Mouse (Mus musculus) spleen, postnatal 4 days (tissue): ENCODE measurements around the gene Ogdh.
A peak's percentile ranks its signal among the peaks of the same experiment; 100 is the strongest.

Experiments
- DNase-seq, 2 experiments: peaks; one replicate each; pipeline ENCODE4 v3.0.0; 2022; ENCODE audit warnings: low spot score in 2 of 2

Ogdh gene

DNA sequence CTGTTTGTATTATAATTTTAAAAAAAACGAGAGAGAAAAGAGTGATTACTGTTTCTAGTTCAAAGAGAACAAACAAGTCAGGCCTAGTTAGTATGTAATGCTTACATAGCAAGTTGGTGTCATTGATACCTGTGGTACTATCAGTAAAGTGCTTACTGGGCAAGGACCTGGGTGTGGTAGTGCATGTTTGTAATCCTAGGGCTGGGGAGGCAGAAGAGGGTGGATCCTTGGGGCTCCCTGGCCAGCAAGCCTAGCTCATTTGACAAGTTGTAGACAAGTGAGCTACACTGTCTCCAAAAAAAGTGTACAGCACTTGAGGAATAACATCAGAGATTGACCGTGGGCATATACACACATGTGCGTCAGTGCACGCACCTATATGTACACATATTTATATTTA, 3.2 kb downstream of the Ogdh start:
- DNase-seq = peak; percentile 53 to 69

DNA sequence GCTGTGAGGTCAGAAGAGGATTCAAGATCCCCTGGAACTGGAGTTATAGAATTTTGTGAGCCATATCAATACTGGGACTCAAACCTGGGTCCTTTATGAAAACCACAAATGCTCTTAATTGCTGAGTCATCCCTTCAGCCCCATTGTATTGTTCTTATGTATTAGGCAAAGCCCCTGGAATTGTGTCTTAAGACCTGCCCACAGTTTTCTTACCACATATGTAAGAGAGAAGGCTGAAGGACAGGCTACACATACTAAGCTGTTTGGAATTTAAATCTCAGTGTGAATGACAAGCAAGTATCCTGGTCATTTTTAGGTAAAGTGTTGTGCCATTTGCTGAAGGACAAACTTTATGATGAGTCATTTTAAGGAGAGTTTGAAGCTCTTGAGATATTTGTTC, 4.6 kb downstream of the Ogdh start:
- DNase-seq = no peak

DNA sequence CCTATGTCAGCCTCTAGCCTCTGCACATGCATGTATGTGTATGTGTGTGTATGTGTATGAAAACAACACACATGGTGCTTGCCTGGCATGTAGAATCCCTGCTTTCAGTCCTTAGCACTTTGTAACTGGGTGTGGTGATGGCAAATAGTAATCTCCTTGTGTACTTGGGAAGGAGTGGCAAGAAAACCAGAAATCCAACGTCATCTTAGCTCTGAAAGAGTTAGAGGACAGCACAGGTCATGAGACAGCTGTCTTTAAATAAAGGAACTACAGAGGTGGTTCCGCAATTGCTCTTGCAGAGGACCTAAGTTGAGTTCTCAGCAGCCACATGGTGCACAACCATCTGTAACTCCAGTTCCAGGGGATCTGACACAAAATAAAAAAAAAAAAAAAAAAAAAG, 8.0 kb downstream of the Ogdh start:
- DNase-seq = no peak

DNA sequence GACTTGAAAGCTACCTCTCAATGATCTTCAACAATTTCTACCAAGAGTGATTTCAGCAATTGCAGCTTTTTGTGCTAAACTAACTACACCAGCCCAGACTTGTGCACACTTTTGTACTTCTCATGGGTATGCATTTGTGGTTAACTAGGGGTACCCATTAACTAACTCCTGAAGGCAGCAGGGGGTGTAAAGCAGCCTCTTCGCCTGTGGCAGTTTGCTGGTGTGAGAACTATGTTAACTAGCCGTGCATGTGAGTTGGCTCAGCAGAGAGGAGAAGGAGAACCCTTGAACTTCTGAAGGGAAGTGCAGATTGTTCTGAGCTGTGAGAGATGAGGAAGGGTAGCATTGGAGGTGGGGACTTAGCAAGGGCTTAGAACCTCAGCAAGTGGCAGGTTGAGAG, 11.4 kb downstream of the Ogdh start:
- no peak for DNase-seq

DNA sequence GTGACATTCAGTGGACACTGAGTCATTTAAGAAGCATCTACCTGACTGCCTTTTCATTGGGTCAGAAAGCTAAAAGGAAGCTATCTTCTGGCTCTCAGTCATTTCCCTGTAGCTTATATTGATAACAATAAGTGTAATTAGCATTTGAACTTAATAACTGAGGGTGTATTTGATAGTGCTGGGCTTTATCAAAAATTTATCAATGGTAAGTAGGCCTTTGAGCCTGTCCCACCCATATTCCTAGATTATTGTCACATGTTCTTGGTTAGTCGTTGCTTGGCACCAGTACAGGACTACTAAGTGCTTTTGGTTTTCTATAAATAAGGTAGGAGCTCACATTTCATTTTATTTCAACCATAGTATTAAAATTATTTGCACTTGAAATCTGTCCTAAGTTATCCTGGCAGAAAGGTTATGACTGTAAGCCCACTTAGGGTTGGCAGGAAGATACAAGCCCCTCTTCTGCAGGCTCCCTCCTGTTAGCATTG, 14.6 kb downstream of the Ogdh start:
- no peak for DNase-seq

DNA sequence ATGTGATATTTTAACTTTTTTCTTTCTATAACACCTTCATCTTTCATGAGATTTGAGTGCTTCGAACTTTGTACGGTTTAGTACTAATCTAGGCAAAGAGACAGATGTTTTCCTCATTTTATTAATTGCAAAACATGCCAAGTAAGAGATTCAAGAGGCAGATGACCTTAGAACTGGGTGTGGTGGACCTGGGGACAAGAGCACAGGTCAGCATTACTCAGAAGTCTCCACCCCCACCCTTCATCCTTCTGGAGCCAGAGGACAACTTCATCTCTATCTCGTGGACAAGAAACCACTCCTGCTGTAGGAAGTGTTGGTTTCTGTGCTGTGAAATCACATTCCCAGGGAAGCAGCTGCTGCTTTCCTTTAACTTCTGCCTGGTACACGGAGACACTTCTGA, 16.7 kb downstream of the Ogdh start:
- DNase-seq = no peak

DNA sequence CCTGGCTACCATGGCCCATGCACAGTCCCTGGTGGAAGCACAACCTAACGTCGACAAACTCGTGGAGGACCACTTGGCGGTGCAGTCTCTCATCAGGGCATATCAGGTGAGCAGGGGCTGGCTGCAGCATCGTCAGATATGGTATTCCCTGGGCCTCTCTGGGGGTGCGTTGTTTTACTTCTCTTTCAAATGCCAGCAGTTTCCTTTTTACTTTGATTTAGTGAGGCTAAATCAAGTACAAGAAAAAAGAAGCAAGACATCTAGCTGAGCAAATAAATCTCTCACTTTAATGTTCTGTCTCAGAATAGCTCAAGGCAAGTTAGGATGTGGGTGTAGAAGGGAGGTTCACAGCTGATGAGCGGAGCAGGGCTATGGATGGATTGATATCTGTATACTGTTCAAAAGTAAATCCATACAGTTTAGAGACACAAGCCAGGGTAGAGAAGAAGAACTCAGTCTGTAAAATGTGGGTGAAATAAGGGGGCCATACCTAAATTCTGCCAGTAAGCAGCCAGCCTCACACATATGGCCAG, 22.5 kb downstream of the Ogdh start:
- DNase-seq = no peak

DNA sequence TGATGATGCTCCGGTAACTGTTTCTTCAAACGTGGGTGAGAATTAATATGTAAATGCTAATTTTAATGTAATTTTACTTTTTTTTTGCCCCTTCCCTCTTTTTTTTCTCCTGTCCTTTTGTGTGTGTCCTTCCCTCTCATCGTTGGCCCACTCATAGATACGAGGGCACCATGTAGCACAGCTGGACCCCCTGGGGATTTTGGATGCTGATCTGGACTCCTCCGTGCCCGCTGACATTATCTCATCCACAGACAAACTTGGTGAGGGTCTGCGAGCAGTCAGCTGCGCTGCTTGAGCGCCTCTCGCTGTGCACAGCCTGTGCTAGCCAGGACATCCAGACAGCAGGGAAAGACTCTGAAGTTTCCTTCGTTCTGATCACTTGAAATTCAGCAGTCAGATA, 25.4 kb downstream of the Ogdh start:
- no peak for DNase-seq

DNA sequence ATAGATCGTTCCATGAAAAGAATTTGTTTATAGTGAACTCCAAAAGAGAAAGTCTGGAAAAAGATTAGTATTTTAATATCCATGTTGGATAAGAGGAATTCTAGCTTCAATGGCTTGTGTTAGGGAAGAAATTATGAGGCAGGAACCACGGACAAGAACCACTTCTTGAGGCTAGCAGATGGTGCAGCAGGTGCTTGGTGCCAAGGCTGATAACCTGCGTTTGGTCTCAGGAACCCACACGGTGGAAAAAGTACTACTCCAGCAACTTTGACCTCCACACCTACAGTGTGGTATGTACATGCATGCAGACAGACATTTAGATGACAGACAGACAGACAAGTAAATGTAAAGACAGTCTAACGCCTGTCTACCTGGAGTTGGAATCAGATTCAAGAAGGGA, 27.1 kb downstream of the Ogdh start:
- no peak for DNase-seq

DNA sequence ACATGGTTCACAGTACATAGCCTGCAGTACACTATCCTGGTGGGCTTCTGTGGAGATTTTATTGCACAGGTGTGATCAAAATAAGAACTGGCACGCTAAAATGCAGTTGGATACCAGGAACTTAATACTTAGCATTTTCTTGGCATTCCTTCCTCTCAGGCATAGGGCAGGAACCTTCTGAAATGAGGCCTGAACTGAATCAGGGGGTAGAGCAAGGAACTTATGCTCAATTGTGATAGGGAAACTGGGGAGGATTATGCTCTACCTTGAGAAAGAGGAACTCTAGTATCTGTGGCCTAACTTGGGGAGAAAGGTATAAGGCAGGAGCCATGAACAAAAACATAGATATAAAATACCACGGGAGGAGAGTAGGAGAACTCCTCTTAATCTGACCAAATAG, 27.9 kb downstream of the Ogdh start:
- no peak for DNase-seq

DNA sequence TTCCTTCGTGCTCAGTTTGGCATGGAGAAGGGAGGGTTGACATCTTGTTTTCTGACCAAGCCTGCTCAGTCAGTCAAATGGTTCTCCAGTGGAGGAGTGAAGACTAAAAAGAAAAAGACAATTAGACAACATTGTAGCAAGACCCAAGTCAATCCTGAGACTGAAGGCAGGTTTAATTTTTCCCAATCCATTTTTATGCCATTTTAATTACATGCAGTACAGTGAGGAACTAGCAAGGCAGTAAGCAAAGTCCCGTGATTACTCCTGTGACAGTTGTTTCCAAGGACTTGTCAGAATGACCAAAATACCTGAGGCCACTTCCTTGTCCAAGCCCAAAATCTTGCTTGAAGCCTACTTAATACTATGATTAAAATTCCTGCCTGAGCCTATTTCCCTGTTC, 30.7 kb downstream of the Ogdh start:
- DNase-seq = no peak

DNA sequence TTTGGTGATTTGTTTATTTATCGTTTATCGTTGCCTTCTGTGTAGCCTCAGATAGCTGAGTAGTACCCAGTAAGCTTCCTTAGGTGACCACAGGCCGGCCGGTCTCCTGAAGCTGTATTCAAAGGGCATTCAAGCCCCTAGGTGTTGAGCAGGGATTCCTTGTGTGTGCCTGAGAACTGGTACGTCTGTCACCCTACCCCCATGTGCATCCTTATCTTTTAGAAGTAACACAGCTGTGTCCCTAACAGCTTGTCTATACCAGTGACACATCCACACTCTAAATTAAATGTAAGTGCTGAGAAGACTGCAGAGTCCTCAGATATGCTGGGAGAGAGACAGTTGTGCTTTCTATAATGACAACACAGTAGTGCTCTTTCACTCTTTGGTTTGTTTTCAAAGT, 31.9 kb downstream of the Ogdh start:
- no peak for DNase-seq

DNA sequence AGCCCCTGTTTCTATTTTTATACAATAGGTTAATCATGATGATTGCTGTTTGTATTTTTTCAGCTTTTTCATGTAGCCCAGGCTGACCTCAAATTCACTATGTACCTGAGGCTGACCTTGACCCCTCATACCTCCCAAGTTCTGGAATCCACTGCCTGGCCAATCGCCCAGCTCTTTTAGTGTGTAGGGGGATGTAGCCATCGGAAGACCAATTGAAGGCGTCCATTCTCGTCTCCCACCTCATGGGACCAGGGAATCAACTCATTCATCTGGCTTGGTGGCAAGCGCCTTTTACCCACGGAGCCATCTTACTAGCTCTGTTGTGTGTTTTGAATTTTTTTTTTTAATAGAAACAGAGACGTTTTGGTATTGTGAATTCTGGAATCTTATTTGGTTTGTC, 39.8 kb downstream of the Ogdh start:
- DNase-seq = no peak

DNA sequence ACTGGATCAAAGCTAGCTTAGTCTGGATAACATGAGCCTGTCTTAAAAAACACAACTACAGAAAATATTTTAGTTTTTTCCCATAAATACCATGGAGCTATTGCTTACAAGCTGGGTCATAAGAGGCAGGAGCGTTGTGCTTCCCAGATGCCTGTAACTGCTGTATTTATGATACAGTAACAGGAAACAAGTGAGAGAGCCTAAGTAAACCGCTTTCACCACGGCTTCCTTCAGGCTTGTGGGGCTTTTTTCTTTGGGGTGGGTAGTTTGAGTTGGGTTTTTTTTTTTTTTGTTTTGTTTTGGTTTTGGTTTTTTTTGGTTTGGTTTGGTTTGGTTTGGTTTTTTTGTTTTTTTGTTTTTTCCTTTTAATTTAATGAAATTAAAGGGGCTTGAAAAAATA, 41.2 kb downstream of the Ogdh start:
- DNase-seq = no peak

DNA sequence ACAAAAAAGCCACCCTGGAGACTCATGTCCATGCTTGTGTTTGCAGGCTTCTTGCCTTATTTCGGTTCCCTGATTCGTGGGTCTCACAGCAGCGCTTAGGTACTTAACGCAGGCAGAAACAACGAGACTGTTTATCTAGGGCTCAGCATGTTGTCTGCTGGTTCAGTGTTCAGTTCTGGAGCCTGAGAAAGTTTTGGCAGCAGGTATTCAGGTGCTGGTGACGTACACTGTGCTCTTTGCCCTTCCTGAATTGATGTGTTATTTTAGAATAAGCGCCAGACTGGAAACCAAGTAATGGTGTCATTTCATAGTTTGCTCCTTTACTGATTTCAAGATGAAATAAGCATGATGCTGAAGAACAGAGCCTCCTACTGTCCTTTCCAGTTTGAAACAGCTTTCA, 42.0 kb downstream of the Ogdh start:
- DNase-seq = no peak

DNA sequence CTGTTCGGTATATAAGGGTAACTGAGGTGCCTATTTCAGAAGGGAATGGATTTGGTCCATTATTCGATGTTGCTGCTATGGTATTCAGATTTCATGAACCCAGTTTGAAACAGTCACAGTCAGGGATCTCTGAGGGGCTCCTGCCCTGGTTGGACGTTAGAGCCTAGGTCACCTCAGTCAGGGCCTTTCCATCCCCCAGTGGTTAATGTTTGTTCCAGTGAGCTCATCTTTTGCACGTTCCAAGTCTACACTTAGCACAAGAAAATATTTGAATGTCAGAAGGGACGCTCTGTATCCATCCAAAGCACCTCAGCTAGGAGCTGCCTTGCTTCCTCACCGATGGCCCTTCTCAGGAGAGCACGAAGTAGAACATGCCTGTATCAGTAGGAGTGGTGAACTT, 43.9 kb downstream of the Ogdh start:
- no peak for DNase-seq

DNA sequence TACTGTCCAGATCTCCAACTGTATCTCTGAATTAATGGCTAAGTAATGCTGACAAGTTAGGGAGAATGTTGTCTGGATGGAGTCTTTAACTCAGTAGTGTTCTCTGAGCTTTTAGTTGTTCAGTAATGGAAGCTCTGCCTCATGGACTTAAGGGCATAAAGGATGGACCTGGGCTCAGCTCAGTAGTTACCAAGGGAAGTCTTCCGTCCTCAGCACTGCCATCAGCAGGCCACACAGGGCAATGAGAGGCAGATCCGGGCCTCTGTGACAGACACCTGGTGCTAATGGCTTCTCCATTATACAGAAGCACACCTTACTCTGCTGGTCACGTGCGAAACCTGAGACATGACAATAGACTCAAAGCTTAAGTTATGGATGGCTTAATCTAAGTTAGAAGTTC, 45.3 kb downstream of the Ogdh start:
- DNase-seq = no peak

DNA sequence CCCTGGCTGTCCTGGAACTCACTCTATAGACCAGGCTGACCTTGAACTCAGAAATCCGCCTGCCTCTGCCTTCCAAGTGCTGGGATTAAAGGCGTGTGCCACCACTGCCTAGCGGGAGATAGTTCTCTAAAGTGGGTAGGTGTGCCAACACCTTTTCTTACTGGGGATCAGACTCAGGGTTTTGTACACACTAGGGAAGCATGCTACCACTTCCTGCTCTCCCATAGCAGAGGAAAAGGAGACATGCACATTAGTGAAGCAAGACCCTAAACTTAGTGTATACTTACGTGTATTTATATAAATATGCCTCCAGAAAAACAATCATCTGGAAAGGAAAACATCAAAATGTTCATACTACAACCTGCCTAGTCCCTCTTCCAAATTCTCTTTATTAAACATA, 54.5 kb downstream of the Ogdh start:
- DNase-seq = no peak

DNA sequence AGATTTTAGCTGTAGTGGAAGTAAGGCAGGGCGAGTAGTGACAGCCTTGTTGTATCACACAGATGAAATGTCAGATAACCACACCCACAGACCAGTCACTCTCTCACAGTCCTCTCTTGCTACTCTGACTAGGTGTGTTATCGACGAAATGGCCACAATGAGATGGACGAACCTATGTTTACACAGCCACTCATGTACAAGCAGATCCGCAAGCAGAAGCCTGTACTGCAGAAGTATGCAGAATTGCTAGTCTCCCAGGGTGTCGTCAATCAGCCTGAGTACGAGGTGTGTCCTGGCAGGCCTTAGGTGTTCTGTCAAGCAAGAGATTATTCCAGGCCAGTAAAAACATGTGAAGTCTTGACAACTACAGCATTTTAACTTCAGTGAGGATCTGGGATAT, 55.5 kb downstream of the Ogdh start:
- DNase-seq = no peak

DNA sequence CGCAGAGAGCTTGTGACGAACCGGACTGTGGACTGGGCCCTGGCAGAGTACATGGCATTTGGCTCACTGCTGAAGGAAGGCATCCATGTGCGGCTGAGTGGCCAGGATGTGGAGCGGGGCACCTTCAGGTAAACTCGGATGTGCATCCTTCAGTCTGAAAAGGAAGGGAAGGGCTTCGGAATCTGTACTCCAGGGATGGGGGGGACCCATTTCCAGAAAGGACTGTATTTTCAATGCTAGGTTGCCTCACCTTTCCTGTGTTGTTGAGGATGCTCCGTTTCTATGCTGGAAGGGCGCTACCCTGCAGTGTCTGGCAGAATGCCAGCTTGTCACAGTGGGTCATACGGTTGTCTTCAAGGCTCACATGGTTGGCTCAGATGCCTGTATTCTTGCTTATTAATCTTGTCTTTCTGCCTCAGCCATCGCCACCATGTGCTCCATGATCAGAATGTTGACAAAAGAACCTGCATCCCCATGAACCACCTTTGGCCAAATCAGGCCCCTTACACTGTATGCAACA, 57.3 kb downstream of the Ogdh start:
- no peak for DNase-seq

DNA sequence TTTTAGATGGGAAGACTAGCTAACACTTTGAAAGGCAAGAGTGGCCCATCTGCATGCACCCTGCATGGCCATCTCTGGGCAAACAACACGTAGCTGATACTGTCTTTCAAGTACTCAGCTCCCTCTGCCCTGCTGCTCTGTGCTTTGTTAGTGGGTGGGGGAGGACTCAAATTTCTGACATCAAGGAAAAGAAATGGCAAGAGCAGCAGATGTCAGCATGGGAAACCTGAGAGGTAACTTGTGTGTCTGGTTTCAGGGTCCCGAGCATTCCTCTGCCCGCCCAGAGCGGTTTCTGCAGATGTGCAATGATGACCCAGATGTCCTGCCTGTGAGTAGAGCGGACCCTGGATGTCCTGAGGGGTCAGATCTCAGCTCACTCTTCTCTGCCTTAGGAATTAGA, 58.2 kb downstream of the Ogdh start:
- no peak for DNase-seq

DNA sequence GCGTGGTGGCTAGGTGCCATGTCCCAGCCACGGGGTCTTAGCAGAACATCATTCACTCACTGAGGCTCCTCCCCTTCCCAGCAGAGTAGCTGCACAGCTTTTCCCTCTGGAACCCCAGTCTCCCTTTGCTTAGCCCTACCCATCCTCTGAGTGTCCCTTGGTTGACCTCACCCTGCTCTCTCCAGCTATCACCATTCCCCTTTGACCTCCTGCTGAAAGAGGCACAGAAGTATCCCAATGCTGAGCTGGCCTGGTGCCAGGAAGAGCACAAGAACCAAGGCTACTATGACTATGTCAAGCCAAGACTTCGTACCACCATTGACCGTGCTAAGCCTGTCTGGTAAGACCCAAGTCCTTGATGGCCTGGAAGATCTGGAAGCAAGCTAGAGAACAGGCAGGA, 63.7 kb downstream of the Ogdh start:
- DNase-seq = no peak

DNA sequence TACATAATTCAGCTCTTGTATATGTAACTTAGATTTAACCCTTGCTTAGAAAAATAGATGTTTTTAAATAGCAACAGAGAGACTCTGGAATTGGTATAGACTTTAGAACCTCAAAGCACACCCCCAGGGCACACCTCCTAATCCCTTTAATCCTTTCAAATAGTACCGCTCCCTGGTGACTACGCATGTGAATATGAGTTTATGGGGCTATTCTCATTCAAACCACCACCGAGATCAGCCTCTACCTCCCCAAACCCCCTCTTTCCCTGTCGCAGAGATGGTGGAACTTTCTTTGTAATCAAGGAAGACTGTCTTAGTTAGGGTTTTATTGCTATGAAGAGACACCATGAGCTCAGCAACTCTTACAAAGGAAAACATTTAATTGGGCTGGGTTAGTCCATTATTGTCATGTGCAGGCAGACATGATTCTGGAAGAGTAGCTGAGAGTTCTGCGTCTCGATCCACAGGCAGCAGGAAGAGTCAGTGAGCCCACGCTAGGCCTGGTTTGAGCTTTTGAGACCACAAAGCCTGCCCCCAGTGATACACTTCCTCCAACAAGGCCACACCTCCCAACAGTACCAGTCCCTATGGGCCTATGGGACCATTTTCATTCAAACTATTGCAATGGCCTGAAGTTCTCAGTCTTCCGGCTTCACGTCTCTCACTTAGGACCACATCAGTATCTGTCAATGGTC, 73.3 kb downstream of the Ogdh start:
- no peak for DNase-seq

DNA sequence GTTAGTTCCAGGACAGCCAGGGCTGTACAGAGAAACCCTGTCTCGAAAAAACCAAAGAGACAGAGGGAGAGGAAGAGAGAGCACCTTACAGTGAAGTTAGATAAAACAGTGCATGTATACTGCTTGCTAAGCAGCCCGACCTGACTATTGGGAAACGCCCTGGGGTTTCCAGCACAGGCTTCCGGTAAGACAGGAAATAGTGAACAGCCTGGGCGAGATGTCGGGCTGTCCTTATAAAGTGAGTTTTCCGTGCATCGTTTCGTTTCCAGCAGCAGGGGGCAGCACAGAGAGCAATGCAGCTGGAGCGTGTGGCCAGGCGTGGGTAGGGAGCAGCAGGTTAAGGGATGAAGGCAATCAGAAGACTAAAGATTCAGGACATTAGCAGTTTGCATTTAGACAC, 74.5 kb downstream of the Ogdh start:
- DNase-seq = peak; percentile 72 to 87
